ENCODE assay signal across 8 mouse cellular contexts in genomic region chr17:72919641-72920040, GRCm38 (mm10). TPM values are rescaled to one million over a fixed set of nuclear protein-coding genes. Genes with fewer than 3 reads are reported as not detected.
DNase-seq lines count a peak whose midpoint lies in the region; ATAC-seq and TF ChIP-seq lines count a peak whose summit lies in the region.

No protein-coding gene starts in this region.

- peak overlapping the region; percentile 88 for H3K9ac ChIP-seq in embryonic facial prominence, embryonic 12.5 days
- peak overlapping the region; percentile 89 for H3K9ac ChIP-seq in midbrain, postnatal 0 days (replicated peaks; ENCODE audit: low read length, poor library complexity, severe bottlenecking)

- no peaks in the 10 kb centered on the region for H3K27me3 ChIP-seq in embryonic facial prominence, embryonic 12.5 days
- no peaks in the 10 kb centered on the region for H3K27me3 ChIP-seq in midbrain, postnatal 0 days (ENCODE audit: insufficient read depth, low read length)

- H3K4me3 ChIP-seq in layer of hippocampus, adult 2 months: peak overlapping the region; percentile 59
- peak overlapping the region; percentile 70 for H3K4me3 ChIP-seq in embryonic facial prominence, embryonic 12.5 days
- peak overlapping the region; percentile 81 for H3K4me3 ChIP-seq in midbrain, postnatal 0 days (ENCODE audit: low read depth, low read length)

- H3K4me2 ChIP-seq in embryonic facial prominence, embryonic 12.5 days (replicated peaks): peak overlapping the region; percentile 88
- peak overlapping the region; percentile 86 for H3K4me2 ChIP-seq in midbrain, postnatal 0 days (ENCODE audit: low read depth, low read length, poor library complexity, severe bottlenecking)

- no peak for DNase-seq in layer of hippocampus, adult 2 months (ENCODE audit: low spot score in 2 of 2)
- no peak for DNase-seq in layer of hippocampus, postnatal 14 days (ENCODE audit: low spot score in 2 of 2)
- DNase-seq in induced T-regulatory cell, adult 2 months (ENCODE audit: low read depth): peak; percentile 65
- no peak for DNase-seq in midbrain, postnatal 0 days (ENCODE audit: low spot score)
- no peak for DNase-seq in gastrocnemius, postnatal 25 days
- DNase-seq in layer of hippocampus, adult 18-20 months (ENCODE audit: low spot score in 2 of 2): no peak
- DNase-seq in thymus, postnatal 4 days: no peak

- H3K9me3 ChIP-seq in embryonic facial prominence, embryonic 12.5 days: no peaks in the 10 kb centered on the region
- H3K9me3 ChIP-seq in midbrain, postnatal 0 days (ENCODE audit: low read length): no peaks in the 10 kb centered on the region

- peaks cover 23% of the 10 kb centered on the region for H3K4me1 ChIP-seq in embryonic facial prominence, embryonic 12.5 days
- peaks cover 11% of the 10 kb centered on the region; the same call in 1 of the 2 replicates for H3K4me1 ChIP-seq in midbrain, postnatal 0 days (ENCODE audit: insufficient read depth, low read length)

- peaks cover 12% of the 10 kb centered on the region for H3K36me3 ChIP-seq in embryonic facial prominence, embryonic 12.5 days
- peaks cover 6% of the 10 kb centered on the region; the same call in 1 of the 2 replicates for H3K36me3 ChIP-seq in midbrain, postnatal 0 days (ENCODE audit: insufficient read depth, low read length)

- WGBS in embryonic facial prominence, embryonic 12.5 days: 10% methylated on average over 3 of the region's 3 CpGs
- WGBS in midbrain, postnatal 0 days: 16% methylated on average over 3 of the region's 3 CpGs

- no peak for TF ChIP-seq CTCF in layer of hippocampus, adult 2 months (conservative IDR thresholded peaks at IDR 0.05)
- TF ChIP-seq CTCF in midbrain, postnatal 0 days (IDR thresholded peaks at IDR 0.05): no peak

- ATAC-seq in embryonic facial prominence, embryonic 12.5 days (ENCODE audit: insufficient number of reproducible peaks, insufficient read depth, low FRiP score, low TSS enrichment): no peak
- ATAC-seq in midbrain, postnatal 0 days (ENCODE audit: low FRiP score): no peak

- peak overlapping the region; percentile 91 for H3K27ac ChIP-seq in layer of hippocampus, adult 2 months
- H3K27ac ChIP-seq in embryonic facial prominence, embryonic 12.5 days: peak overlapping the region; percentile 83
- peak overlapping the region; percentile 96 for H3K27ac ChIP-seq in midbrain, postnatal 0 days (ENCODE audit: low read depth, low read length)

RNA-seq across cellular contexts. Expression of gene Lbh, which starts 1.5 kb away (rescaled TPM):
- 10 to 100 TPM; 31.4 to 34.8 TPM for total RNA-seq in layer of hippocampus, adult 2 months (2021)
- total RNA-seq in layer of hippocampus, postnatal 14 days (2021): 10 to 100 TPM; 41.2 to 44.2 TPM
- 2.1 and 2.6 TPM in 2 replicates for polyA plus RNA-seq in embryonic facial prominence, embryonic 12.5 days (2016; fragmentation: Nextera tagmentation; extraction: Ambion mirVana)
- total RNA-seq in midbrain, postnatal 0 days (2014; rRNA removed): 77.1 and 86.9 TPM in 2 replicates
- 3.3 and 3.5 TPM in 2 replicates for polyA plus RNA-seq in midbrain, postnatal 0 days (2015; fragmentation: Nextera tagmentation; extraction: Ambion mirVana)
- total RNA-seq in gastrocnemius, postnatal 25 days (2021): 10 to 100 TPM in 1 of 2 experiments, 1 to 10 TPM in 1; 7.7 to 10.5 TPM
- total RNA-seq in layer of hippocampus, adult 18-20 months (2021): 10 to 100 TPM; 34.3 to 35.8 TPM
